Mouse (Mus musculus) MEL (cell line): ENCODE data around the gene Ccdc88c. TPM values are rescaled to one million over a fixed set of nuclear protein-coding genes. Genes with fewer than 3 reads are reported as not detected.

Experiments used
- DNase-seq: peaks from one replicate; pipeline ENCODE4 v3.0.0; 2011; ENCODE audit warnings: low read depth, low spot score
- H3K27ac ChIP-seq: 2 replicates; pipeline ENCODE4 v1.5.1; 2012; ENCODE audit warnings: low read depth, mild to moderate bottlenecking, control low read depth, low read length, moderate library complexity; ENCODE audit not compliant: control insufficient read depth
- H3K27me3 ChIP-seq, 2 experiments: fragments of 150-350 bp in 1 of 2; sonication (generic) in 1 of 2; 2 replicates each; pipeline ENCODE4 v1.6.1; 2012; ENCODE audit warnings: low read length in 2 of 2, mild to moderate bottlenecking in 2 of 2, improper control_type of control experiment in 1 of 2, moderate library complexity in 1 of 2; ENCODE audit not compliant: insufficient read depth in 2 of 2, control insufficient read depth in 1 of 2
- H3K36me3 ChIP-seq, 2 experiments: 2 replicates each; pipeline ENCODE4 v1.6.1; 2012 to 2014; ENCODE audit warnings: low read length in 2 of 2, improper control_type of control experiment in 1 of 2, inconsistent platforms in 1 of 2, mild to moderate bottlenecking in 1 of 2; ENCODE audit not compliant: insufficient read depth in 2 of 2, control insufficient read depth in 1 of 2
- H3K4me1 ChIP-seq, 2 experiments: fragments of 150-350 bp in 1 of 2; sonication (generic) in 1 of 2; 2 replicates each; pipeline ENCODE4 v1.6.1; 2012; ENCODE audit warnings: low read length in 2 of 2, improper control_type of control experiment in 1 of 2, mild to moderate bottlenecking in 1 of 2; ENCODE audit not compliant: insufficient read depth in 2 of 2, control insufficient read depth in 1 of 2
- H3K4me3 ChIP-seq, 2 experiments: fragments of 150-350 bp in 1 of 2; sonication (generic) in 1 of 2; 2 replicates each; pipeline ENCODE4 v1.5.1; 2012; ENCODE audit warnings: low read depth in 2 of 2, low read length in 2 of 2, mild to moderate bottlenecking in 2 of 2, moderate library complexity in 2 of 2, control low read depth in 1 of 2, improper control_type of control experiment in 1 of 2; ENCODE audit not compliant: control insufficient read depth in 1 of 2, insufficient read depth in 1 of 2
- H3K79me2 ChIP-seq: 2 replicates; pipeline ENCODE4 v1.6.1; 2012; ENCODE audit warnings: mild to moderate bottlenecking, low read length, moderate library complexity; ENCODE audit not compliant: control insufficient read depth, poor library complexity, insufficient read depth
- H3K9ac ChIP-seq: 2 replicates; pipeline ENCODE4 v1.6.1; 2012; ENCODE audit warnings: low read depth, mild to moderate bottlenecking, control low read depth, low read length, moderate library complexity; ENCODE audit not compliant: control insufficient read depth, poor library complexity, severe bottlenecking
- H3K9me3 ChIP-seq: fragments of 150-350 bp; sonication (generic); replicated peaks from 2 replicates; pipeline ENCODE4 v1.6.1; 2012; ENCODE audit warnings: mild to moderate bottlenecking, low read length, improper control_type of control experiment, moderate library complexity; ENCODE audit not compliant: insufficient read depth
- CHD1 ChIP-seq: IDR thresholded peaks from 2 replicates; pipeline ENCODE4 v1.6.1; 2012; ENCODE audit warnings: low read depth, mild to moderate bottlenecking, inconsistent platforms, low read length, improper control_type of control experiment
- CTCF ChIP-seq, 3 experiments: IDR thresholded peaks in 2 of 3; conservative IDR thresholded peaks in 1 of 3; 2 replicates each; pipeline ENCODE4 v1.5.1; 2011 to 2012; ENCODE audit warnings: low read length in 3 of 3, low read depth in 2 of 3, mild to moderate bottlenecking in 2 of 3, improper control_type of control experiment in 1 of 3, inconsistent platforms in 1 of 3, mixed read lengths in 1 of 3, moderate library complexity in 1 of 3; ENCODE audit not compliant: control insufficient read depth in 1 of 3, insufficient read depth in 1 of 3, poor library complexity in 1 of 3, severe bottlenecking in 1 of 3
- E2F4 ChIP-seq: IDR thresholded peaks from 2 replicates; pipeline ENCODE4 v1.6.1; 2011; ENCODE audit warnings: low read depth, low read length, improper control_type of control experiment, borderline replicate concordance
- EP300 ChIP-seq, 2 experiments: IDR thresholded peaks; 2 replicates each; pipeline ENCODE4 v1.6.1; 2011; ENCODE audit warnings: improper control_type of control experiment in 2 of 2, low read length in 2 of 2, low read depth in 1 of 2, mild to moderate bottlenecking in 1 of 2
- GATA1 ChIP-seq: IDR thresholded peaks from 2 replicates; pipeline ENCODE4 v1.6.1; 2011; ENCODE audit warnings: low read depth, low read length, improper control_type of control experiment
- HCFC1 ChIP-seq: IDR thresholded peaks from 2 replicates; pipeline ENCODE4 v1.6.1; 2012; ENCODE audit warnings: low read depth, mild to moderate bottlenecking, inconsistent platforms, low read length, improper control_type of control experiment, moderate library complexity
- JUND ChIP-seq: IDR thresholded peaks from 2 replicates; pipeline ENCODE4 v1.6.1; 2011; ENCODE audit warnings: low read depth, mild to moderate bottlenecking, improper control_type of control experiment, low read length
- KAT2A ChIP-seq: conservative IDR thresholded peaks from 2 replicates; pipeline ENCODE4 v1.6.1; 2012; ENCODE audit warnings: low read depth, low read length, improper control_type of control experiment, inconsistent platforms
- MAX ChIP-seq: IDR thresholded peaks from 2 replicates; pipeline ENCODE4 v1.6.1; 2011; ENCODE audit warnings: low read length, improper control_type of control experiment
- MAZ ChIP-seq: IDR thresholded peaks from 2 replicates; pipeline ENCODE4 v1.6.1; 2012; ENCODE audit warnings: low read depth, mild to moderate bottlenecking, inconsistent platforms, low read length, improper control_type of control experiment
- MEF2A ChIP-seq: IDR thresholded peaks from 2 replicates; pipeline ENCODE4 v1.6.1; 2014; ENCODE audit warnings: low read depth, mild to moderate bottlenecking, inconsistent platforms, low read length, improper control_type of control experiment; ENCODE audit not compliant: poor library complexity, insufficient replicate concordance, severe bottlenecking; ENCODE audit errors: extremely low read depth
- MXI1 ChIP-seq: IDR thresholded peaks from 2 replicates; pipeline ENCODE4 v1.6.1; 2011; ENCODE audit warnings: mild to moderate bottlenecking, low read depth, low read length, improper control_type of control experiment
- MYC ChIP-seq: IDR thresholded peaks from 2 replicates; pipeline ENCODE4 v1.6.1; 2011; ENCODE audit warnings: low read depth, mild to moderate bottlenecking, low read length, improper control_type of control experiment, moderate library complexity
- NELFE ChIP-seq: IDR thresholded peaks from 2 replicates; pipeline ENCODE4 v1.6.1; 2011; ENCODE audit warnings: low read depth, low read length, improper control_type of control experiment
- POLR2A ChIP-seq, 2 experiments: IDR thresholded peaks; 2 replicates each; pipeline ENCODE4 v1.6.1; 2011 to 2012; ENCODE audit warnings: low read length in 2 of 2, mild to moderate bottlenecking in 2 of 2, control low read depth in 1 of 2, improper control_type of control experiment in 1 of 2, low read depth in 1 of 2, moderate library complexity in 1 of 2; ENCODE audit not compliant: control insufficient read depth in 1 of 2, insufficient read depth in 1 of 2, poor library complexity in 1 of 2
- POLR2AphosphoS5 ChIP-seq: IDR thresholded peaks from 2 replicates; pipeline ENCODE4 v1.6.1; 2012; ENCODE audit warnings: low read depth, borderline replicate concordance, mild to moderate bottlenecking, inconsistent platforms, low read length, moderate library complexity, mixed read lengths
- RCOR1 ChIP-seq: IDR thresholded peaks from 2 replicates; pipeline ENCODE4 v1.6.1; 2012; ENCODE audit warnings: low read depth, mild to moderate bottlenecking, inconsistent platforms, low read length, improper control_type of control experiment
- SIN3A ChIP-seq: IDR thresholded peaks from 2 replicates; pipeline ENCODE4 v1.6.1; 2012; ENCODE audit warnings: low read length, improper control_type of control experiment, inconsistent platforms
- SMC3 ChIP-seq: IDR thresholded peaks from 2 replicates; pipeline ENCODE4 v1.6.1; 2011; ENCODE audit warnings: low read depth, low read length, improper control_type of control experiment
- TBP ChIP-seq: IDR thresholded peaks from 2 replicates; pipeline ENCODE4 v1.8.0; 2011; ENCODE audit warnings: low read depth, low read length, improper control_type of control experiment
- TCF12 ChIP-seq: IDR thresholded peaks from 2 replicates; pipeline ENCODE4 v1.6.1; 2014; ENCODE audit warnings: low read depth, mild to moderate bottlenecking, inconsistent platforms, low read length, improper control_type of control experiment, moderate library complexity
- USF1 ChIP-seq: IDR thresholded peaks from 2 replicates; pipeline ENCODE4 v1.6.1; 2014; ENCODE audit warnings: low read depth, mild to moderate bottlenecking, inconsistent platforms, low read length, improper control_type of control experiment, moderate library complexity
- USF2 ChIP-seq, 2 experiments: IDR thresholded peaks; 2 replicates each; pipeline ENCODE4 v1.6.1; 2011 to 2012; ENCODE audit warnings: improper control_type of control experiment in 2 of 2, low read length in 2 of 2, borderline replicate concordance in 1 of 2, inconsistent platforms in 1 of 2, low read depth in 1 of 2, mild to moderate bottlenecking in 1 of 2; ENCODE audit not compliant: insufficient read depth in 1 of 2
- ZMIZ1 ChIP-seq: IDR thresholded peaks from 2 replicates; pipeline ENCODE4 v1.6.1; 2012; ENCODE audit warnings: low read depth, mild to moderate bottlenecking, inconsistent platforms, low read length, improper control_type of control experiment, moderate library complexity
- ZNF384 ChIP-seq: IDR thresholded peaks from 2 replicates; pipeline ENCODE4 v1.6.1; 2012; ENCODE audit warnings: low read depth, mild to moderate bottlenecking, inconsistent platforms, low read length, improper control_type of control experiment
- polyA plus RNA-seq, 2 experiments: library from polyadenylated mRNA; stranded (reverse) in 1 of 2; unstranded in 1 of 2; fragments of >175 nt in 1 of 2; fragments of >200 nt in 1 of 2; gene quantifications; 2 replicates each; pipeline versions ENCODE4 v1.2.1 to v1.2.4; 2012; ENCODE audit warnings: low replicate concordance in 2 of 2, low read depth in 1 of 2; ENCODE audit not compliant: insufficient read length in 2 of 2, insufficient read depth in 1 of 2, missing spikeins in 1 of 2
- total RNA-seq: library from RNA; depleted of rRNA; stranded (reverse); fragments of 300-350 nt; gene quantifications from 2 replicates; pipeline ENCODE4 v1.2.3, GENCODE M21; 2012

The Ccdc88c gene
- total and polyA plus RNA-seq, 3 experiments = 8.7 to 15.3 TPM; not detected in 1

DNA sequence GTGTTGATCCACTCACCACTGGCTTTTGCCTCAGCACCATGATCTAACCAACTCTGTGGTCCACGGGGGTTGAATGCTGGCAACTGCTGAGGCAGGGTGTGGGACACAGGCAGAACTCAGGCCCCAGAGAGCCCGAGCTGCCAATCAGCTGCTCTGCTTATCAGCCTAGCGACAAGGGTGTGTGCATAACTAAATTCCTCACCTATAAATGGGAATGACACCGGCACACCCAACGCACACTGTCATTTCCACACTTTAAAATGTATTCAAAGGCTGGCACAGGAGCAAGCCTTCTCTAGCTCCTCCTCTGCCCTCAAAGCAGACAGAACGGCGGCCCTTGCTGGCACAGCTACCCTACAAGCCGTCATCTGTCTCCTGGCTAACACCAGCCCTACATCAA is 46.6 kb downstream of the Ccdc88c start:
- H3K4me1 ChIP-seq = peaks cover 11 to 17% of the 10 kb centered on the region in 2 experiments

DNA sequence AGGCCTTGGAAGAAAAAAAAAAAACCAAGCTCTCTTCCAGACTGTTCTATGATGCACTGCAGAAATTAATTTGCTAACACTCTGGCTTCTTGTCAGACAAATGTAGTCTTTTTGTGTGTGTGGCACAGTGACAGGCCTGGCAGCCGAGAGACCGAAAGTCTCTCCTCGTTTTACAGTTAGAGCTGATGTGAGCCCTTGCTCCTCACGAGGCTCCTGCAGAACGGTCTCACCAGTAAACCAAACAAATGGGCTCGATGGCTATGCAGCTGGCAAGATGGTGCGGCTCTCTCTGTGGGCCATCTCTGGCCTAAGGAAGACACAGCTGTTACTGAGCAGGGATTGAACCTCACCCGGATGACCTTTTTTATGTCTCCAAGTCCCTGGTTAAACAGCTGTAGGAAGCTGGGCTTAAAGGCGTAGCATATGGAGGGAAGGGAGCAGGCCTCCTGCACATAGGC is 48.3 kb downstream of the Ccdc88c start:
- peaks cover 4% of the 10 kb centered on the region; the same call in 1 of the 2 replicates for H3K79me2 ChIP-seq
- DNase-seq = no peak
- H3K4me1 ChIP-seq = peaks cover 5 to 10% of the 10 kb centered on the region in 2 experiments; a peak in 3 of 4 replicates
- H3K27me3 ChIP-seq = no peaks in the 10 kb centered on the region
- no peak overlapping the region for H3K27ac ChIP-seq
- H3K9me3 ChIP-seq = no peaks in the 10 kb centered on the region
- H3K36me3 ChIP-seq = peaks cover 0 to 6% of the 10 kb centered on the region in 2 experiments; a peak in 2 of 4 replicates
- H3K4me3 ChIP-seq = no peak overlapping the region
- H3K9ac ChIP-seq = no peak overlapping the region
- TF ChIP-seq SIN3A (no peak), SMC3 (no peak), ZMIZ1 (no peak), MEF2A (no peak), HCFC1 (no peak), MXI1 (no peak), RCOR1 (no peak)

More for the DNA sequence above, 46.6 kb downstream of the Ccdc88c start:
- Histone ChIP-seq H3K9ac (no peak overlapping the region), H3K79me2 (peaks cover 6% of the 10 kb centered on the region; the same call in 1 of the 2 replicates), H3K4me3 (no peak overlapping the region), H3K36me3 (peaks cover 0 to 11% of the 10 kb centered on the region in 2 experiments; a peak in 2 of 4 replicates), H3K27me3 (no peaks in the 10 kb centered on the region), H3K27ac (no peak overlapping the region), H3K9me3 (no peaks in the 10 kb centered on the region)
- TF ChIP-seq CHD1 (no peak), ZNF384 (no peak), USF2 (IDR thresholded peaks at IDR 0.05; ENCODE audit: borderline replicate concordance in 1 of 2, insufficient read depth in 1 of 2, low read depth in 1 of 2, low read length in 2 of 2) (no peak), CTCF (IDR thresholded peaks at IDR 0.05 in 2 of 3, conservative IDR thresholded peaks at IDR 0.05 in 1 of 3; ENCODE audit: control insufficient read depth in 1 of 3, insufficient read depth in 1 of 3, low read depth in 2 of 3, low read length in 3 of 3, poor library complexity in 1 of 3, severe bottlenecking in 1 of 3) (no peak), MXI1 (no peak), USF1 (no peak), JUND (no peak), HCFC1 (no peak), MAX (no peak)
- DNase-seq = no peak

DNA sequence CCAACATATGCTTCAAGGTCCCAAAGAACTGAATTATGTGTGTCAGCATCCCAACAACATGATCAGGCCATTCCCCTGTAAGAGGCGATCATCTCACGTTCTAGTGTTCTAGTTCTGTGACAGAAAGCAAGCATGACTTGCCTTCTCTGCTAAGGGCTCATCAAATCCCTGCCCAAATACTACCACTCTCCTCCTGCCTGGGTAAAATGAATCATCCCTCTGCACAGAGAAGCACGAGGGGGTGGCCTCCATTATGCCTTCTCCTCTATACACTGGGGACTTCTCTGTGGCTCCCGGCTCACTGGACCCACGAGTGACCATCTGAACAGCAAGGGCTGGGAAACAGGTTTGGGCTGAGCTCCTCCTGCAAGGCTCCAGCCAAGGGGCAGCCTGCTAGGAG is 49.2 kb downstream of the Ccdc88c start:
- Histone ChIP-seq H3K27ac (no peak overlapping the region), H3K36me3 (no peaks in the 10 kb centered on the region; a peak in 1 of 4 replicates), H3K9me3 (no peaks in the 10 kb centered on the region), H3K4me1 (peaks cover 0 to 3% of the 10 kb centered on the region in 2 experiments; a peak in 1 of 4 replicates), H3K79me2 (peaks cover 2% of the 10 kb centered on the region; the same call in 1 of the 2 replicates), H3K9ac (no peak overlapping the region), H3K27me3 (no peaks in the 10 kb centered on the region), H3K4me3 (no peak overlapping the region)
- no peak for DNase-seq
- TF ChIP-seq NELFE (no peak), MAZ (no peak), SIN3A (no peak), GATA1 (no peak), POLR2A (IDR thresholded peaks at IDR 0.05; ENCODE audit: control insufficient read depth in 1 of 2, insufficient read depth in 1 of 2, low read depth in 1 of 2, low read length in 2 of 2, poor library complexity in 1 of 2) (no peak), MYC (no peak), POLR2AphosphoS5 (no peak), E2F4 (no peak), MEF2A (no peak), CHD1 (no peak), KAT2A (no peak), TBP (no peak), RCOR1 (no peak), CTCF (IDR thresholded peaks at IDR 0.05 in 2 of 3, conservative IDR thresholded peaks at IDR 0.05 in 1 of 3; ENCODE audit: control insufficient read depth in 1 of 3, insufficient read depth in 1 of 3, low read depth in 2 of 3, low read length in 3 of 3, poor library complexity in 1 of 3, severe bottlenecking in 1 of 3) (no peak), USF2 (IDR thresholded peaks at IDR 0.05; ENCODE audit: borderline replicate concordance in 1 of 2, insufficient read depth in 1 of 2, low read depth in 1 of 2, low read length in 2 of 2) (no peak), EP300 (IDR thresholded peaks at IDR 0.05; ENCODE audit: low read depth in 1 of 2, low read length in 2 of 2) (no peak), TCF12 (no peak)
